Mouse (Mus musculus) liver, embryonic 13.5 days (tissue): ENCODE results near the gene Stpg4. TPM values are rescaled to one million over a fixed set of nuclear protein-coding genes. Genes with fewer than 3 reads are reported as not detected.

Experiments
- ATAC-seq: fragments of 200-750 bp; cut with Nextera tagmentation; 2 replicates; pipeline ENCODE4 v1.8.0; 2017; ENCODE audit warnings: low read depth, mild to moderate bottlenecking, moderate number of reproducible peaks, moderate library complexity
- DNase-seq: peaks from one replicate; pipeline ENCODE4 v3.0.0; 2022
- H3K27ac ChIP-seq: fragments of 300-500 bp; sonication (generic); 2 replicates; pipeline ENCODE4 v1.5.1; 2015; ENCODE audit warnings: moderate library complexity, mild to moderate bottlenecking, inconsistent platforms
- H3K27me3 ChIP-seq: fragments of 300-500 bp; sonication (generic); 2 replicates; pipeline ENCODE4 v1.6.1; 2015; ENCODE audit warnings: mild to moderate bottlenecking, inconsistent platforms
- H3K36me3 ChIP-seq: fragments of 300-500 bp; sonication (generic); 2 replicates; pipeline ENCODE4 v1.6.1; 2015; ENCODE audit warnings: mild to moderate bottlenecking, inconsistent platforms
- H3K4me1 ChIP-seq: fragments of 300-500 bp; sonication (generic); replicated peaks from 2 replicates; pipeline ENCODE4 v1.6.1; 2015; ENCODE audit warnings: inconsistent platforms
- H3K4me2 ChIP-seq: fragments of 300-500 bp; sonication (generic); 2 replicates; pipeline ENCODE4 v1.6.1; 2015; ENCODE audit warnings: inconsistent platforms, mild to moderate bottlenecking, moderate library complexity
- H3K4me3 ChIP-seq: fragments of 300-500 bp; sonication (generic); replicated peaks from 2 replicates; pipeline ENCODE4 v1.5.1; 2015; ENCODE audit warnings: mild to moderate bottlenecking, inconsistent platforms
- H3K9ac ChIP-seq: fragments of 300-500 bp; sonication (generic); 2 replicates; pipeline ENCODE4 v1.6.1; 2015; ENCODE audit warnings: mild to moderate bottlenecking, inconsistent platforms
- H3K9me3 ChIP-seq: fragments of 300-500 bp; sonication (generic); replicated peaks from 2 replicates; pipeline ENCODE4 v1.6.1; 2016; ENCODE audit warnings: inconsistent platforms
- WGBS: fragments of 180-500 bp; shearing (Covaris S2); methylation state at CpG from one replicate; pipeline ENCODE4 v1.1.7; 2015; ENCODE audit not compliant: insufficient replicate concordance; 5-methylcytosine and 5-hydroxymethylcytosine counted together
- polyA plus RNA-seq: library from polyadenylated mRNA; unstranded; fragments of >200 nt; fragmentation: Nextera tagmentation; extraction: Ambion mirVana; gene quantifications from 2 replicates; pipeline ENCODE4 v1.2.1, GENCODE M21; 2015

Gene Stpg4
- polyA plus RNA-seq, 1 experiment from 2014 or later, result not detected

- Histone ChIP-seq H3K36me3 (no peaks in the 10 kb centered on the region), H3K9me3 (no peaks in the 10 kb centered on the region), H3K4me3 (no peak overlapping the region), H3K27ac (no peak overlapping the region), H3K4me1 (peaks cover 35% of the 10 kb centered on the region), H3K27me3 (no peaks in the 10 kb centered on the region), H3K4me2 (no peak overlapping the region), H3K9ac (no peak overlapping the region)
- DNase-seq (no peak), ATAC-seq (0 out of 2 replicates have a peak, but pooled peaks have one; percentile 22)
- 82% methylated on average over 6 of the region's 6 CpGs for WGBS
These were observed 50.0 kb downstream of the Stpg4 start for GRCm38 (mm10) chr17:87377536-87377935.

DNA sequence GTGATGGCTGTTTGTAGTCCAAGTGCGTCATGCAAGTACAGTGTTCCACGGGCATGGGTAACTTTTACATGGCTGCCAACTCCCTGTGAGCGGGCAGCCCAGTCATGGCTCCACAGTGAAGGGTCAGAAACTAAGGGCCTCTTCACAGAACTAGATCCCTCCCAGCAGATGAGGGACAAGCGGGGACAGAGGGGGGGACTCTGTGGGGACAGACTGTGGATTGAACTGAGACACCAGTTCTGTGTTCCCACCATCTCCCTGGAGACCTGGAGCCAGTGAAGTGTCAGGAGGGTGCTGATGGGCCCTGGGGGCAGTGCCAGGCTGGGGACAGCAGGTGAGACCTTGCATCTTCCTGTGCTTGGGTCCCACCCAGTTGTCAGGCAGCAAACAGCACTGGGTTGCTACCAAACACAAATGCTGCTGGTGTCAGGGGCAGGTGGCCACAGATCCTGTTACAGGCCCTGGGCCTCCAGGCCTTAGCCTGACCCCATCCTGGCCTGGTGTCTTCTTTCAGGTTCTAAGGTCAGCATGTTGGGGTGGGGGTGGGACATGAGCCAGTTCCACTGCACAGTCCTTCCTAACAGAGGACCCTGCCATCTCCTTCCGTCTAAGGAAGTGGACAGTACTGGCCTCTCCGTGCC, 50.6 kb downstream of the Stpg4 start:
- H3K4me2 ChIP-seq, result no peak overlapping the region
- H3K9me3 ChIP-seq, result no peaks in the 10 kb centered on the region
- H3K27ac ChIP-seq, result 0 out of 2 replicates have a peak overlapping the region, but pooled peaks have one; percentile 50
- H3K9ac ChIP-seq, result no peak overlapping the region
- no peaks in the 10 kb centered on the region for H3K27me3 ChIP-seq
- peaks cover 35% of the 10 kb centered on the region for H3K4me1 ChIP-seq
- no peaks in the 10 kb centered on the region for H3K36me3 ChIP-seq
- DNase-seq, result no peak
- 63% methylated on average over 6 of the region's 6 CpGs for WGBS
- H3K4me3 ChIP-seq, result no peak overlapping the region
- peak; percentile 36 for ATAC-seq

GRCm38 (mm10) chr17:87375941-87376511, 51.5 kb downstream of the Stpg4 start:
- Histone ChIP-seq H3K9me3 (no peaks in the 10 kb centered on the region), H3K9ac (no peak overlapping the region), H3K27me3 (no peaks in the 10 kb centered on the region), H3K4me1 (peaks cover 35% of the 10 kb centered on the region), H3K4me2 (no peak overlapping the region), H3K4me3 (no peak overlapping the region), H3K27ac (no peak overlapping the region), H3K36me3 (0 out of 2 replicates have a peak, but pooled peaks cover 1% of the 10 kb centered on the region)
- ATAC-seq, result peak; percentile 32; the same call in 1 of the 2 replicates
- 42% methylated on average over 10 of the region's 10 CpGs for WGBS
- no peak for DNase-seq

GRCm38 (mm10) chr17:87373327-87373726, 54.2 kb downstream of the Stpg4 start:
- H3K4me3 ChIP-seq, result no peak overlapping the region
- WGBS, result 79% methylated on average over 9 of the region's 9 CpGs

GRCm38 (mm10) chr17:87372189-87372588, 55.4 kb downstream of the Stpg4 start:
- H3K9ac ChIP-seq, result no peak overlapping the region
- no peak for ATAC-seq
- H3K4me2 ChIP-seq, result no peak overlapping the region
- 0 out of 2 replicates have a peak, but pooled peaks cover 3% of the 10 kb centered on the region for H3K36me3 ChIP-seq
- 77% methylated on average over 7 of the region's 7 CpGs for WGBS
- H3K4me3 ChIP-seq, result no peak overlapping the region
- H3K27ac ChIP-seq, result no peak overlapping the region
- H3K27me3 ChIP-seq, result no peaks in the 10 kb centered on the region
- no peaks in the 10 kb centered on the region for H3K9me3 ChIP-seq
- H3K4me1 ChIP-seq, result peaks cover 13% of the 10 kb centered on the region
- DNase-seq, result no peak

More at GRCm38 (mm10) chr17:87373327-87373726, 54.2 kb downstream of the Stpg4 start:
- no peak overlapping the region for H3K4me2 ChIP-seq
- ATAC-seq, result no peak
- no peak overlapping the region for H3K9ac ChIP-seq
- no peaks in the 10 kb centered on the region for H3K27me3 ChIP-seq
- DNase-seq, result no peak
- no peak overlapping the region for H3K27ac ChIP-seq
- peaks cover 19% of the 10 kb centered on the region for H3K4me1 ChIP-seq
- 0 out of 2 replicates have a peak, but pooled peaks cover 3% of the 10 kb centered on the region for H3K36me3 ChIP-seq
- no peaks in the 10 kb centered on the region for H3K9me3 ChIP-seq

DNA sequence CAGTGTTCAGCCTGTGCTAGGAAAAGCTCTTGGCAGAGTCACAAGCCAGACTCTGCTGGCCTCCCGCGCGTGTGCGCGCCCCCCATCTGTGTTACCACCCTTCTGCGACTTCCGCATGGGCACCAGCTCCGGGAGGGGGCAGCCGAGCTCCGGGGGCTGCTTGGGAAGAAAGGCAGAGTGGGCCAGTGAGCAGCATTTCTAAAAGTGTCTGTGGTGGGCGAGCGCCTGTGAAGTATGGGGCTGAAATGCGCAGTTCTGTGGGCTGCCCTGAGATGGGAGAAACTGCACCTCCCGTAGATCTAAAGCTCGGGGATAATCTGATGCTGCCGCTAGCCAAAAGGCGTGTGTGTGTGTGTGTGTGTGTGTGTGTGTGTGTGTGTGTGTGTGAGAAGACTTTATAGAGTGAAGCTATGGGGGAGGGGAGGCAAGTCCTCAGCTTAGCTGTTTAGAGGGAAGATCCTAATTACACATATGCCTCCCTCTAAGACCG, 58.2 kb downstream of the Stpg4 start:
- no peaks in the 10 kb centered on the region for H3K9me3 ChIP-seq

GRCm38 (mm10) chr17:87368481-87368880, 59.1 kb downstream of the Stpg4 start:
- no peaks in the 10 kb centered on the region for H3K27me3 ChIP-seq
- H3K4me3 ChIP-seq, result no peak overlapping the region
- no peak overlapping the region for H3K9ac ChIP-seq
- peaks cover 39% of the 10 kb centered on the region for H3K4me1 ChIP-seq
- peaks cover 10% of the 10 kb centered on the region for H3K36me3 ChIP-seq
- DNase-seq (no peak), ATAC-seq (no peak)
- 71% methylated on average over 10 of the region's 10 CpGs for WGBS
- H3K27ac ChIP-seq, result no peak overlapping the region
- H3K9me3 ChIP-seq, result no peaks in the 10 kb centered on the region
- no peak overlapping the region for H3K4me2 ChIP-seq

More for the DNA sequence above, 58.2 kb downstream of the Stpg4 start:
- no peak overlapping the region for H3K9ac ChIP-seq
- 0 out of 2 replicates have a peak, but pooled peaks cover 9% of the 10 kb centered on the region for H3K36me3 ChIP-seq
- 72% methylated on average over 18 of the region's 18 CpGs for WGBS
- no peak overlapping the region for H3K4me2 ChIP-seq
- DNase-seq, result no peak
- no peaks in the 10 kb centered on the region for H3K27me3 ChIP-seq
- H3K27ac ChIP-seq, result no peak overlapping the region
- ATAC-seq, result no peak
- peaks cover 34% of the 10 kb centered on the region for H3K4me1 ChIP-seq
- H3K4me3 ChIP-seq, result no peak overlapping the region

- 48% methylated on average over 3 of the region's 3 CpGs for WGBS
- H3K9me3 ChIP-seq, result no peaks in the 10 kb centered on the region
- H3K4me1 ChIP-seq, result peaks cover 39% of the 10 kb centered on the region
- DNase-seq (no peak), ATAC-seq (no peak)
- H3K27ac ChIP-seq, result no peak overlapping the region
- H3K9ac ChIP-seq, result no peak overlapping the region
- peaks cover 18% of the 10 kb centered on the region for H3K36me3 ChIP-seq
- H3K27me3 ChIP-seq, result no peaks in the 10 kb centered on the region
- H3K4me3 ChIP-seq, result no peak overlapping the region
- H3K4me2 ChIP-seq, result no peak overlapping the region
These were observed 59.9 kb downstream of the Stpg4 start for GRCm38 (mm10) chr17:87367640-87368039.

GRCm38 (mm10) chr17:87367228-87367627, 60.3 kb downstream of the Stpg4 start:
- Histone ChIP-seq H3K27ac (no peak overlapping the region), H3K4me3 (no peak overlapping the region), H3K9ac (no peak overlapping the region), H3K4me1 (peaks cover 39% of the 10 kb centered on the region), H3K36me3 (peaks cover 23% of the 10 kb centered on the region), H3K4me2 (no peak overlapping the region), H3K9me3 (no peaks in the 10 kb centered on the region), H3K27me3 (no peaks in the 10 kb centered on the region)
- DNase-seq, result no peak
- 47% methylated on average over 4 of the region's 4 CpGs for WGBS
- ATAC-seq, result no peak

DNA sequence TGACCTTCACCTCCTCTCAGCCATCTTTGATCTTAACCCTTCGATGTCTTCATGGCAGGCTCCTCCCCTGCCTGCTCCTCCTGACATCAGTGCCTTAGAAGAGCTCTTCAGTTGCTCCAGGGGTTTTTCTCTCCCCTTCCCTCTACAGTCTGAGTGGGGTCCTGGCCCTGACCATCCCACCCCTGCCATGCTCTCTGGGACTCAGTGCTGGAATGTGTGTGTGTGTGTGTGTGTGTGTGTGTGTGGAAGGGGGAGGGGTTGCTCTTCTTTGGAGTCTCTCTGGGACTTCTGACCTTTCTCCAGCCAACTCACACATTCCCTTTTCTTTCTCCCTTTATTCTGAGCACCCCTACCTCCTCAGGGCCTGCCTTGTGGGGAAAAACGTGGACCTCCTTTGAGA, 61.0 kb downstream of the Stpg4 start:
- DNase-seq, result no peak

DNA sequence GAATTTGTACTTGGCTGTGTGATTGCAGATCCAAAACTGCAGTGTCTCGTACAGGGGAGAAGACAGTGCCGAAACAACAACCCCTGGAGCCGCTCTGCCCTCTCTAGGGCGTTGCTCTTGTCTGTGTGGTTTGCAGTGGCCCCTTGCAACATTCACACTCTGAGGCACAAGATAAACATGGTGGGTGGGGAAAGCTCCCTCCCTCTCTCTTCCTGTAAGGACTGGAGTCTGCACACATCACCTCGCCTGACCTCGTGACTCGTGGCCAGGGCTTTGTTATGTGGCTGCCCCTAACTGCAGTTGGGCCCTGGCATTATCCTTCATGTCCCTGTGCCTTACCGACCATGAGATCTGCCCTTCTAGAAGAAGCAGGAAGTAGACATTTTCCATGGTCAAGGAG, 62.3 kb downstream of the Stpg4 start:
- Histone ChIP-seq H3K9me3 (no peaks in the 10 kb centered on the region), H3K36me3 (peaks cover 29% of the 10 kb centered on the region), H3K27ac (peak overlapping the region; percentile 10; the same call in 1 of the 2 replicates), H3K4me1 (peaks cover 39% of the 10 kb centered on the region), H3K4me2 (peak overlapping the region; percentile 26), H3K27me3 (no peaks in the 10 kb centered on the region), H3K9ac (0 out of 2 replicates have a peak overlapping the region, but pooled peaks have one; percentile 22), H3K4me3 (no peak overlapping the region)
- 12% methylated on average over 8 of the region's 8 CpGs for WGBS
- ATAC-seq (peak; percentile 87), DNase-seq (peak; percentile 56)

More for the DNA sequence above, 61.0 kb downstream of the Stpg4 start:
- H3K9me3 ChIP-seq, result no peaks in the 10 kb centered on the region
- H3K27me3 ChIP-seq, result no peaks in the 10 kb centered on the region
- H3K4me3 ChIP-seq, result no peak overlapping the region
- no peak for ATAC-seq
- H3K36me3 ChIP-seq, result peaks cover 29% of the 10 kb centered on the region
- H3K9ac ChIP-seq, result no peak overlapping the region
- H3K4me1 ChIP-seq, result peaks cover 39% of the 10 kb centered on the region
- H3K27ac ChIP-seq, result no peak overlapping the region
- no peak overlapping the region for H3K4me2 ChIP-seq
- WGBS, result 51% methylated on average over 2 of the region's 2 CpGs
